Mouse (Mus musculus) brain, embryonic 14.5 days (tissue): Measurements from ENCODE around the gene Map2k6. TPM values are rescaled to one million over a fixed set of nuclear protein-coding genes. Genes with fewer than 3 reads are reported as not detected.

ENCODE experiments used
- DNase-seq: peaks from one replicate; pipeline ENCODE4 v3.0.0-alpha.2; 2011; ENCODE audit warnings: low read depth
- CTCF ChIP-seq: fragments of 200-500 bp; IDR thresholded peaks from 2 replicates; pipeline ENCODE4 v1.5.1; 2012; ENCODE audit warnings: inconsistent platforms, mild to moderate bottlenecking, moderate library complexity, borderline replicate concordance; ENCODE audit not compliant: insufficient read depth, insufficient read length; ENCODE audit errors: extremely low read depth
- POLR2A ChIP-seq: fragments of 200-500 bp; IDR thresholded peaks from 2 replicates; pipeline ENCODE4 v1.6.1; 2012; ENCODE audit warnings: mild to moderate bottlenecking, inconsistent platforms, borderline replicate concordance; ENCODE audit not compliant: poor library complexity, insufficient read depth, insufficient read length, severe bottlenecking; ENCODE audit errors: extremely low read depth
- polyA plus RNA-seq: library from polyadenylated mRNA; depleted of rRNA; stranded (reverse); fragments of >200 nt; gene quantifications from 2 replicates; pipeline ENCODE4 v1.2.3, GENCODE M21; 2012

Gene Map2k6
- polyA plus RNA-seq, 1 experiment: 21.4 TPM

- TF ChIP-seq CTCF: no peak
- no peak for TF ChIP-seq POLR2A
These were observed 19.1 kb upstream of the Map2k6 start for GRCm38 (mm10) chr11:110379661-110380309.

GRCm38 (mm10) chr11:110380310-110380668 lies 18.6 kb upstream of the Map2k6 start:
- no peak for DNase-seq
- TF ChIP-seq CTCF (no peak), POLR2A (no peak)

More at GRCm38 (mm10) chr11:110379661-110380309, 19.1 kb upstream of the Map2k6 start:
- DNase-seq: peak; percentile 72

GRCm38 (mm10) chr11:110385487-110385886 lies 13.4 kb upstream of the Map2k6 start:
- no peak for DNase-seq
- TF ChIP-seq POLR2A (no peak), CTCF (no peak)

- TF ChIP-seq POLR2A (no peak), CTCF (no peak)
- peak; percentile 25 for DNase-seq
These were observed 6.2 kb upstream of the Map2k6 start for GRCm38 (mm10) chr11:110392763-110393162.

- DNase-seq: no peak
- TF ChIP-seq POLR2A: no peak
- no peak for TF ChIP-seq CTCF
These were observed 4.0 kb upstream of the Map2k6 start for GRCm38 (mm10) chr11:110394788-110395452.

- DNase-seq: peak; percentile 84
- no peak for TF ChIP-seq CTCF
- no peak for TF ChIP-seq POLR2A
These were observed 2.8 kb upstream of the Map2k6 start for GRCm38 (mm10) chr11:110396085-110396484.

- peak; percentile 39 for DNase-seq
- no peak for TF ChIP-seq POLR2A
- no peak for TF ChIP-seq CTCF
These were observed 573 bp downstream of the Map2k6 start for GRCm38 (mm10) chr11:110399240-110400150.

GRCm38 (mm10) chr11:110400283-110400682 lies 1.4 kb downstream of the Map2k6 start:
- DNase-seq: no peak
- TF ChIP-seq CTCF (no peak), POLR2A (no peak)

- TF ChIP-seq POLR2A (no peak), CTCF (no peak)
- DNase-seq: no peak
These were observed 3.7 kb downstream of the Map2k6 start for GRCm38 (mm10) chr11:110402671-110403070.

- DNase-seq: no peak
- TF ChIP-seq POLR2A (no peak), CTCF (no peak)
These were observed 4.7 kb downstream of the Map2k6 start for GRCm38 (mm10) chr11:110403602-110404001.

GRCm38 (mm10) chr11:110405607-110406006 lies 6.7 kb downstream of the Map2k6 start:
- DNase-seq: no peak
- TF ChIP-seq CTCF: no peak
- no peak for TF ChIP-seq POLR2A
